Mouse (Mus musculus) heart, adult 11 months (tissue): ENCODE data around the gene Olfr902.
"Not testable (repeated sequence)": the region's sequence is repeated elsewhere in the genome, so short reads cannot be mapped to it uniquely, and the experiment has no call there.

Experiments
- DNase-seq: peaks from one replicate; pipeline ENCODE4 v3.0.0; 2022

The Olfr902 gene

DNA sequence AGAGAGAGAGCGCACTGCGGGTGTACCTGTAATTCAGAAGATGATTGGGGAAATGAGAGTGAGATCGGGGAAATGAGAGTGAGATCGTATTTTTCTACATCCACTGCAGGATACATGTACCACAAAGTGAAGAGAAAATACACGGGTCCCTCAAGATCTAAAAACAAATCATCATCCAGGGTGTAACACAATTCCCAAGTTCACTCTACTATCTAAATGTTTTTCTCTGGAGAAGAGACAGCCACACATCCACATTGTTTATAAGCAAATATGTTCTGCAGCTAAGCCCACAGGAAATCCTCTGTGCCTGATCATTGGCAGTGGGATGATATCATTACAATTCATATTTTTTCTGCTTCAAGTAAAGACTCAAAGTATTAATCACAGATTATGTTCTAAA lies at the start of gene Olfr902:
Gene Olfr902, plus strand, starts transcription at position 301 of the 400 bp plus-strand sequence.
- DNase-seq = no peak

DNA sequence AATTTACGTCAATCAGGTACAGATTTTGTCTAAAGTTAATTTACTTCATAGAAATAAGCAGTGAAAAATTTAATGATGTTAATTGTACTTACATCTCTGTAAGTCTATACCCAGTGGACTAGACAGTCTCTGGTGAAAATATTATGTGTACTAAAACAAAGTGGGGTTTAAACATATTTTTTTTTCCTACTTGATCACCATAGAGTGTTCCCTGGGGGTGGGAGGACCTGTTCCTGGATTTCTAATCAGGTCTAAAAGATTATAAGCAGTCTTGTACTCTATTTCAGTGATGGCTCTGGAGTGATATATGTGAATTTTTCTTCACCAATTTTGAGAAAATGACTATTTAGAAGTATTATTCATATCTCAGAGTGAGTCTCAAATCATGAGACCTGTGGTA lies 46.1 kb upstream of the Olfr902 start, which contains the start of gene Olfr147:
Gene Olfr147, plus strand, starts transcription at position 301 of the 400 bp plus-strand sequence.
- DNase-seq = no peak

DNA sequence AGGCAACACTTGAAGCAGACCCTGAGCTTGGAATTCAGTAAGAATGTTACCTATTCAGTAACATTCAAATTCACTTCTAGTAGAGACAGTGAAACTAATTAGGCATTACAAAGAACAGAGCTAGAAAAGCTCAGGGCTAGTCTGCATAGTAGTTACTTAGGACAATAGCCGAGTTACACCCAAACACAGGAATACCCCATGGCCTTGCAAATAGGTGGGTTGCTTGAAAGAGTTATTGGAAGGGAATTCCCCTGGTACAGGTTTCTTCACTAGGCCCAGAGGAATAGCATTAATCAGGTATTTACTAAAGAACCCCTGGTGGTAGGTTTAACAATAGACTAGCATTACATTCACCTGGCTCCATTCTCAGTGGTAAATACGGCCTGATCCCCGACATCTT lies 40.0 kb upstream of the Olfr902 start:
- not testable (repeated sequence) for DNase-seq

DNA sequence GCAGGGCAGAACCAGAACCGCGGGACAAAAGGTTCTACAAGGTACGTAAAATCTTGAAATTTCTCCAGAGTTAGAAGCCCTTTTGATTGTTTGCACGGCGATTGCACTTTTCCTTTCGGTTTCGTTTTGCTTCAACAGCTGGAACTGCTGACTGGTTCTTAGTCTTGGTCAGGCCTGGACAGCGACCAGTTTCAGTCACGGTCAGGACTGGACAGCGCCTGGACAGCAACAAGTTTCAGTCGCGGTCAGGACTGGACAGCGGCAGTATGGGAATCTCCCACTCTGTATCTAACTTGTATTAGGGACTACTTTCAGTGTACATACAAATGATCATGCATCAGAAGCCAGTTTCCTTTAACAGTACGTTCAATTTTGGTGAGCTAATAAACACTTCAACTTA lies 34.0 kb upstream of the Olfr902 start:
- DNase-seq = not testable (repeated sequence)

DNA sequence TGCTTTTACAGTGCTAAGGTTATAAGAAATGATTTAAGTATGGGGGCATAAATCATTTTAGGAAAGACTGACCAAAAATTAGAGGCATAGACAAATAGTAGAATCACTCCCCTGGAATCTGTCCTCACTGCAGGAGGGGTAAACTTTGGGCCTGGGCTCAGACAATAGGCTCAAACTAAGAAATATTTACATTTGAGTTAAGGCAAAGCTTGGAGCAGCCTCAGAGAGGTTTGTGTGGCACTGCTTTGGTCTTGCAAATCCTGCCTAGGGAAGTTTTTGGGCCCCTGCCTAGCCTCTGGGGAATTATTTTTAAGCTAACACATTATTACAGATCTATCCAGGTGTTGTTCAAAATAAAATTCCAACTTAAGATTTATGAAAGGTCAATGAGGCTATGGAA lies 23.7 kb upstream of the Olfr902 start:
- DNase-seq = no peak

DNA sequence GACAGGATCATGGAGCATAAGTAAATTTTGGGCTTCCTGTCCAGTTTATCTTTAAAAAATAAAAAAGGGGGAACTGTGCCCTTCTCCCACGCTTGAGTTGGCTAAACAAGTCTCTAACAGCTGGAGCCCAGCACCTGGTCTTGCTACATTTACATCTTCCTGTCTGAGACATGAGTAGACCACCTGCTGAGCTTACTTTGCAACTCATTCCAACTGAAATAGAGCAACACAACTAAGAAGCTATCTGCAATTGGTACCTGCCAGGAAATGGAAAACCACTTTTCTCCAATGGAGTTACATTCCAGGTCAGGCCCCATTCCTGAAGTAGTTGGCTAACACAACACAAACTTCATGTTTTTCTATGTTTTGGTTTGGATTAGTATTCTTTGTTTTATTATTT lies 20.4 kb upstream of the Olfr902 start:
- no peak for DNase-seq

DNA sequence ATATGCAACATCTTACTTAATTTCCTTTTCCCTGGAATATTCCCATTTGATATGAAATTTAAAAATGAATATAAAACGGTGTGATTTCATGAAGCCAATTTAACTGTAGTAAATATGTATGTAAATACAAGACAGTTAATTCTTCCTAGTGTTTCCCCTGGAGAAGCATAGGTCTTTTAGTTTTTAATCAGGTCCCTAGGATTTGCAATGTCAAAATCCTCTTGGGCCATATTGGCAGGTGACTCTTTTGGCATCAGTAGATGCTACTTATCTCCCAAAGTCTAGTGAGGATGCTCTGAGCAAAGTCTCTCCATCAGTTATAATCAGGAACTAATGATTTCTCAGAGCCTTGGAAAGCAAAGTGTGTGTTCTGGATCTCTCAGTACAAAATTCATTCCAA lies 18.3 kb upstream of the Olfr902 start, which contains the start of gene Olfr901:
Gene Olfr901, plus strand, starts transcription at position 301 of the 400 bp plus-strand sequence.
- no peak for DNase-seq

DNA sequence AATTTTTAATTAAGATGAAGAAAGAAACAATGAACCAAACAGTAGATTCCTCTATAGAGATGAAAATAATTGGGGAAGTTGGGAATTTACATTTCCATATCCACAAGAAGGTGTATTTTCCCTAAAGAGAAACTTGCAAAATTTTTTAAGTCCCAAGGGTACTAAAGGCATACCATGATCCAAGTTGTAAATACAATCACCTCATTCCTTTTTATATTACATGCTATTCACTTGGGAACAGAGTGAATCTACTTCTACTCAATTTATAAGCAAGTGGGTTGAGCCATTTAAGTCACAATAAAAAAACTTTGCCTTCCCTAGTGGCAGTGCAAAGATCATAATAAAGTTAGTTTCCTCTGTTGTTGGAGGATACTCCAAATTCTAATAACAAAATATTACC lies 15.4 kb downstream of the Olfr902 start, which contains the start of gene Olfr904:
Gene Olfr904, plus strand, starts transcription at position 301 of the 400 bp plus-strand sequence.
- DNase-seq = no peak

DNA sequence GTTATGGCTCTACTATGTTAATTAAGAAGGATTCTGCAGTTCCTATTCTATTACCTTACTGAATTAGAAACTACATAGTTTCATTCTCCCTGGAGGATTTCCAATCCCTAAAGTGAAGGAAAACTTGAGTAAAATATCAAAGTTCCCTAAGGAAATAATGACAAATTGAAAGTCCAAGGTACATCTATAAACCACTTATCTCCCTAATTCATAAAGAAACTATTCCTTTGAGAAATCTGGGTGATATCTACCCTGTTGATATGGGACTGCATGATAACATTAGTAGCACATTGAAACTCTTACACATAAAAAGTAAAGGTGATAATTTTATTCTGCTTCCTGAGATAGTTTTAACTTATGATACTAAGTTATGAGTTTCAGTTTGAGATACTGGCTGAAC lies 23.4 kb downstream of the Olfr902 start, which contains the start of gene Olfr905:
Gene Olfr905, plus strand, starts transcription at position 301 of the 400 bp plus-strand sequence.
- DNase-seq = no peak

DNA sequence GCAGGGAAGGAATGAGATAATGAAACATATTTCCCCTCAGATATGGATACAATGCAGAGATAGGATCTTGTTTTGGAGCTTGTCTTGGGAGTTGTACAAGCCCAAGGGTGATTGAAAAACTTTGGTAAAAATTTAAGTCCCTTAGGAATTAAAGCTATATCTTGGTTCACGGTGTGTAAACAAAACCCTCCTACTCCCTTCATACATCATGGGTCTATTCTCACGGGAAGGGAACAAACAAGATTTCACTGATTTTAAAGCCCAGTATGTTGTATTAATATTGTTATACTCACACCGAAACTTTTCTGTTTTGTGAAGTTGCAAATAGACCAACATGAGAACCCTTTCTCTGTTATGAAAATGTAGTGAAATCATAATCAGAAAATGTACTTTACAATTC lies 39.3 kb downstream of the Olfr902 start, which contains the start of gene Olfr906:
Gene Olfr906, plus strand, starts transcription at position 301 of the 400 bp plus-strand sequence.
- no peak for DNase-seq

DNA sequence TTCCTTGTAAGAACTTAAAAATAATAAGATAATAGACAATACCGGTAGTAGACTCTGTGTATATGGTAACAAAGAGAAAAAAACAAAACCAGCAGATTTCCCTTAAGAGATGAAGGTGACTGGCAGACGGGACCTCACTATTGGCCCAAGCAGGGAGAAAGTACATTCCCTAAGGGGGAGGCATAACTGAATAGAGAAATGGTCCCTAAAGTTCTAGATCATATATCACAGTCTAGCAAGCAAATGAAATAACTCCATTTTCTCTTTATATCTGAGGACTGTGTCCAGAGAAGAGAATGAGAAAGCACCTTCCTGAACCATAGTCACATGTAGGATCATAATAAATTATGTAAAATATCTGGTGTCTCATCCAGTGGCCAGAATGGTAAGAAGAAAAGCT lies 48.0 kb downstream of the Olfr902 start, which contains the start of gene Olfr907:
Gene Olfr907, plus strand, starts transcription at position 301 of the 400 bp plus-strand sequence.
- no peak for DNase-seq
